Mouse (Mus musculus) layer of hippocampus, postnatal 25 days (tissue): ENCODE data around the gene Gm10447. TPM values are rescaled to one million over a fixed set of nuclear protein-coding genes. Genes with fewer than 3 reads are reported as not detected.

Experiments used
- DNase-seq, 2 experiments: peaks; one replicate each; pipeline ENCODE4 v3.0.0; 2022; ENCODE audit warnings: mixed read lengths in 2 of 2, low spot score in 1 of 2; ENCODE audit errors: extremely low spot score in 1 of 2
- total RNA-seq, 2 experiments: library from RNA; stranded (reverse); gene quantifications; 2 replicates each; pipeline ENCODE4 v1.2.3; 2021

Gm10447 gene
- total RNA-seq, result under 1 TPM; 0.12 to 0.26 TPM

- no peak for DNase-seq
These were observed at the start of gene Gm10447, which contains the start of gene Shroom1 for GRCm38 (mm10) chr11:53456474-53457371. Gene Gm10447, minus strand, starts transcription at chr11:53457110. Gene Shroom1, plus strand, starts transcription at chr11:53457205.

- no peak for DNase-seq
These were observed 48.2 kb upstream of the Gm10447 start for GRCm38 (mm10) chr11:53505026-53505663.

- DNase-seq, result no peak
These were observed 47.5 kb upstream of the Gm10447 start for GRCm38 (mm10) chr11:53504376-53504775.

- no peak for DNase-seq
These were observed 46.8 kb upstream of the Gm10447 start for GRCm38 (mm10) chr11:53503738-53504137.

GRCm38 (mm10) chr11:53502039-53502765, 45.3 kb upstream of the Gm10447 start:
- DNase-seq, result no peak

- no peak for DNase-seq
These were observed 43.7 kb upstream of the Gm10447 start for GRCm38 (mm10) chr11:53500569-53500968.

- DNase-seq, result no peak
These were observed 40.0 kb upstream of the Gm10447 start for GRCm38 (mm10) chr11:53496946-53497345.

- no peak for DNase-seq
These were observed 38.5 kb upstream of the Gm10447 start for GRCm38 (mm10) chr11:53495417-53495816.

- DNase-seq, result no peak
These were observed 36.5 kb upstream of the Gm10447 start for GRCm38 (mm10) chr11:53493243-53493955.

- DNase-seq, result no peak
These were observed 35.1 kb upstream of the Gm10447 start for GRCm38 (mm10) chr11:53491954-53492401.

- no peak for DNase-seq
These were observed 32.5 kb upstream of the Gm10447 start for GRCm38 (mm10) chr11:53489421-53489820.

- no peak for DNase-seq
These were observed 32.1 kb upstream of the Gm10447 start for GRCm38 (mm10) chr11:53489007-53489406.

GRCm38 (mm10) chr11:53486822-53487594, 30.1 kb upstream of the Gm10447 start:
- DNase-seq, result no peak

GRCm38 (mm10) chr11:53486351-53486750, 29.4 kb upstream of the Gm10447 start:
- DNase-seq, result no peak

- no peak for DNase-seq
These were observed 28.8 kb upstream of the Gm10447 start for GRCm38 (mm10) chr11:53485719-53486118.

- DNase-seq, result no peak
These were observed 26.4 kb upstream of the Gm10447 start for GRCm38 (mm10) chr11:53483159-53483891.

GRCm38 (mm10) chr11:53481088-53481730, 24.3 kb upstream of the Gm10447 start:
- DNase-seq, result no peak

- peak; percentile 58 to 66 for DNase-seq
These were observed 22.9 kb upstream of the Gm10447 start, which contains the start of the genes Gm9945 and Sowaha for GRCm38 (mm10) chr11:53479783-53480301. Gene Gm9945, plus strand, starts transcription at chr11:53480166. Gene Sowaha, minus strand, starts transcription at chr11:53480274.
